Comparison of ENCODE assay signal across 9 mouse cellular contexts in genomic region chr11:105180471-105181091, GRCm38 (mm10). TPM values are rescaled to one million over a fixed set of nuclear protein-coding genes. Genes with fewer than 3 reads are reported as not detected.
DNase-seq lines count a peak whose midpoint lies in the region; ATAC-seq lines count a peak whose summit lies in the region.
"Had no signal": no experiment of that assay in that cellular context is flagged by ENCODE, and none has a peak within 500 bp of the region (broad histone marks: within the 10 kb centered on the region; RNA-seq: fewer than 3 reads in every experiment).

No protein-coding gene starts in this region.

- under 1% methylated on average over 35 of the region's 35 CpGs for whole genome bisulfite sequencing in forebrain, embryonic 16.5 days

- ATAC-seq in forebrain, embryonic 16.5 days: peak; percentile 11

- peaks cover 20% of the 10 kb centered on the region for H3K4me1 ChIP-seq in forebrain, embryonic 16.5 days (replicated peaks; ENCODE audit: control insufficient read depth, insufficient read depth, low read length)

- peak overlapping the region; percentile 69 for H3K4me2 ChIP-seq in forebrain, embryonic 16.5 days (ENCODE audit: low read length)

- H3K9ac ChIP-seq in forebrain, embryonic 16.5 days (replicated peaks; ENCODE audit: low read depth, low read length): peak overlapping the region; percentile 99

- peaks cover 10% of the 10 kb centered on the region for H3K36me3 ChIP-seq in forebrain, embryonic 16.5 days (ENCODE audit: control insufficient read depth, insufficient read depth)

- no peaks in the 10 kb centered on the region for H3K9me3 ChIP-seq in forebrain, embryonic 16.5 days (ENCODE audit: control insufficient read depth, low read length)

- peak overlapping the region; percentile 94 for H3K4me3 ChIP-seq in forebrain, embryonic 16.5 days (replicated peaks; ENCODE audit: low read length)

- H3K27ac ChIP-seq in forebrain, embryonic 16.5 days (ENCODE audit: low read length): peak overlapping the region; percentile 93

- peak; percentile 35 for DNase-seq in NIH3T3 (ENCODE audit: low read depth)
- peak; percentile 66 for DNase-seq in cerebellum, adult 11-12 months
- DNase-seq in heart, postnatal 4 days: peak; percentile 53
- peak; percentile 29 to 48 for DNase-seq in layer of hippocampus, postnatal 10 days (ENCODE audit: low spot score in 2 of 2)
- peak; percentile 10 for DNase-seq in lung, postnatal 25 days (ENCODE audit: low spot score)
- peak; percentile 15 for DNase-seq in retina, adult 2 months (ENCODE audit: low read depth, low spot score)
- peak; percentile 23 for DNase-seq in urinary bladder, postnatal 14 days (ENCODE audit: low spot score)

- no peaks in the 10 kb centered on the region for H3K27me3 ChIP-seq in forebrain, embryonic 16.5 days (replicated peaks; ENCODE audit: control insufficient read depth, insufficient read depth, low read length)

RNA-seq across cellular contexts. Expression of gene Tlk2, which starts 2.0 kb away (rescaled TPM):
- polyA plus RNA-seq in forebrain, embryonic 16.5 days (2015; fragmentation: Nextera tagmentation; extraction: Ambion mirVana): 17.7 and 20.9 TPM in 2 replicates
- total RNA-seq in heart, postnatal 4 days (2021): 10 to 100 TPM; 51.2 to 52.0 TPM
- 10 to 100 TPM; 46.9 to 51.2 TPM for total RNA-seq in layer of hippocampus, postnatal 10 days (2021)

RNA-seq across cellular contexts. Expression of gene Gm10842, which starts 33.9 kb away (rescaled TPM):
- not detected in 2 replicates for polyA plus RNA-seq in forebrain, embryonic 16.5 days (2015; fragmentation: Nextera tagmentation; extraction: Ambion mirVana)
- not detected for total RNA-seq in heart, postnatal 4 days (2021)
- total RNA-seq in layer of hippocampus, postnatal 10 days (2021): not detected
- polyA plus RNA-seq: large intestine, adult 2 months had no signal

RNA-seq across cellular contexts. Expression of gene Mettl2, which starts 54.4 kb away (rescaled TPM):
- polyA plus RNA-seq in forebrain, embryonic 16.5 days (2015; fragmentation: Nextera tagmentation; extraction: Ambion mirVana): 30.0 and 30.7 TPM in 2 replicates
- 10 to 100 TPM; 16.2 TPM for total RNA-seq in heart, postnatal 4 days (2021)
- 10 to 100 TPM; 19.1 to 21.6 TPM for total RNA-seq in layer of hippocampus, postnatal 10 days (2021)

Comparison
In these comparisons a context has a peak if more than half of its experiments do, and no peak if none do; other contexts are left out.
1. Peak in every context shown above with its lines: DNase-seq, ATAC-seq, H3K4me3 ChIP-seq and H3K27ac ChIP-seq.
2. DNase-seq: peak in every context shown above with its lines; median percentile 66 in cerebellum, adult 11-12 months; 53 in heart, postnatal 4 days; 38 in layer of hippocampus, postnatal 10 days; 35 in NIH3T3; 23 in urinary bladder, postnatal 14 days; 15 in retina, adult 2 months; 10 in lung, postnatal 25 days.